Mouse (Mus musculus): ENCODE measurements at regions not wholly inside any gene's neighbourhood (a gene's known extent, or its start where the extent isn't known, plus 50 kb on each side); places are given as distances from the start of the nearest gene placed in this dataset.

DNA sequence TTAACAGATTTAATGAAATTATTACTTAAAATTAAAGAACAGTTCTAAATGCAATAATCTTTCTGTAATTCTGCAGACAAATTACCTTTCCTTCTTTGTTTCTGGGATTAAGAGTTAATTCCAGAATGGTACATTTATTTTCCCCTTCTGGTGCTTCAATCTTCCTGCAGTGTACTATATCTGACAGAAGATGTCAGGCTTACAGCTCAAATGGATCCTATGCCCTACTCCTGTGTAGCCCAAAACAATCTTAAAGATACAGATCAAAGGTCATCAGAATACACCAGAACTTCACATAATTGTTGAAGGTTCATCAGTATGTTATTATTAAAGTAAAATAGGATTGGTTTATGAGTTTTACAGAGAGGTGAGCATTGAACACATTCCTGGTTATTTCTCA, 3901.7 kb downstream of the 9330182O14Rik start:
- no peaks in the 10 kb centered on the region for H3K36me3 ChIP-seq (replicated peaks; ENCODE audit: control insufficient read depth, insufficient read depth)
- no peaks in the 10 kb centered on the region for H3K27me3 ChIP-seq (ENCODE audit: control insufficient read depth, insufficient read depth, low read length)
- ATAC-seq (ENCODE audit: low FRiP score) (peak; percentile 74), DNase-seq (ENCODE audit: low spot score) (peak; percentile 33)
- no peaks in the 10 kb centered on the region for H3K9me3 ChIP-seq (ENCODE audit: control insufficient read depth, low read length)
- H3K4me2 ChIP-seq (replicated peaks), result no peak overlapping the region
- no peak overlapping the region for H3K9ac ChIP-seq
- no peaks in the 10 kb centered on the region for H3K4me1 ChIP-seq (replicated peaks; ENCODE audit: control insufficient read depth, insufficient read depth, low read length)
- H3K27ac ChIP-seq, result no peak overlapping the region
- H3K4me3 ChIP-seq (replicated peaks; ENCODE audit: low read length), result no peak overlapping the region

DNA sequence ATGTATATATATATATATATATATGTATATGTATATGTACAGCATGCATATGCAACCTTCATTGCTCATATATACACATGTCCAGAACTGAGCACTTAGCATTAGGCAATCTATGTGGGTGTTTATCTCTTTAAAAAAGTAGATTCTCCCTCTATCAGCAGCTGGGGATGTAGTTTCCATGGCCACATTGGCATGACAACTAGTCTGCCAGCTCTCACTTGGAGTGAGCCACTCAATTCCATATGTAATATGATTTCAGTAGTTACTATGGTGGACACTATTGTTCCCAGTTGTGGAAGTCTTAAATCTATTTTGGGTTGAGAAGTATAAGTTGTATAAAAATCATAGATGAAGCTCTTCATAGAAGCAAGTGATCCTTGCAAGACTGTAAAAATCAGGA, 3903.7 kb downstream of the 9330182O14Rik start:
- DNase-seq (ENCODE audit: low spot score), result no peak

DNA sequence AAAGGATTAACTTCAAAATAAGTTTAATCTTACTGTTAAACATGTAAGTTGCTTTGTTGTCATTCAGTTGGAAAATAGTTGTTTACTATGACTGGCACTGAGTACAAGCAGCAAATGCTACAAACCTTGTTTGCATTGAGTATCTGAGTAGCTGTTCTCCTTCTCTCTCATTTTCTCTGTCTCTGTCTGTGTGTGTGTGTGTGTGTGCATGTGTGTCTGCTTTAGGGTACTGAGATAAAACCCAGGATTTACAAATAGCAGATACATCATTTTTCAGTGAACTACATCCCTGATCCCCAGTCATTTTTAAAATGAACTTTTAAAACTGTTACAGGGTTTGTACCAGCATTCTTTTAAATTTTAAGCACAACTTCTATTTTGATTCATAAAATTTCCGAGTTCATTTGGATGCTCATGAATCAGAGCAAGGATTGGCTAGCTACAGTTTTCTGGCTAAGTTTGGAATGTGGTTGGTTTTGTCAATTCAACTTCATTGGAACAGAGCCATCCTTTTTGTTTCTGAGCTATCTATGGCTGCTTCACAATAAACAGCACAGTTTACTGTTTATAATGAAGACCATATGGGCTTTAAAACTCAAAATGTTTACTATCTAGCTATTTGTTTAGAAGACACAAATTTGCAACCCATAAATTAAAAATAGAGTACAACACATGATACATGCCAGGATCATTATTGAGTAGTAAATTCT, 3916.6 kb downstream of the 9330182O14Rik start:
- Histone ChIP-seq H3K9ac (no peak overlapping the region), H3K27me3 (ENCODE audit: control insufficient read depth, insufficient read depth, low read length) (no peaks in the 10 kb centered on the region), H3K27ac (no peak overlapping the region), H3K4me3 (replicated peaks; ENCODE audit: low read length) (no peak overlapping the region), H3K4me2 (replicated peaks) (no peak overlapping the region), H3K36me3 (replicated peaks; ENCODE audit: control insufficient read depth, insufficient read depth) (no peaks in the 10 kb centered on the region), H3K9me3 (ENCODE audit: control insufficient read depth, low read length) (no peaks in the 10 kb centered on the region), H3K4me1 (replicated peaks; ENCODE audit: control insufficient read depth, insufficient read depth, low read length) (no peaks in the 10 kb centered on the region)
- no peak for DNase-seq (ENCODE audit: low spot score)
- no peak for ATAC-seq (ENCODE audit: low FRiP score)
- WGBS, result 77% methylated on average over 1 of the region's 1 CpGs

More for the DNA sequence above, 3903.7 kb downstream of the 9330182O14Rik start:
- Histone ChIP-seq H3K9ac (no peak overlapping the region), H3K4me2 (replicated peaks) (no peak overlapping the region), H3K4me1 (replicated peaks; ENCODE audit: control insufficient read depth, insufficient read depth, low read length) (no peaks in the 10 kb centered on the region), H3K27ac (no peak overlapping the region), H3K27me3 (ENCODE audit: control insufficient read depth, insufficient read depth, low read length) (no peaks in the 10 kb centered on the region), H3K9me3 (ENCODE audit: control insufficient read depth, low read length) (no peaks in the 10 kb centered on the region), H3K4me3 (replicated peaks; ENCODE audit: low read length) (no peak overlapping the region), H3K36me3 (replicated peaks; ENCODE audit: control insufficient read depth, insufficient read depth) (no peaks in the 10 kb centered on the region)
- no peak for ATAC-seq (ENCODE audit: low FRiP score)

DNA sequence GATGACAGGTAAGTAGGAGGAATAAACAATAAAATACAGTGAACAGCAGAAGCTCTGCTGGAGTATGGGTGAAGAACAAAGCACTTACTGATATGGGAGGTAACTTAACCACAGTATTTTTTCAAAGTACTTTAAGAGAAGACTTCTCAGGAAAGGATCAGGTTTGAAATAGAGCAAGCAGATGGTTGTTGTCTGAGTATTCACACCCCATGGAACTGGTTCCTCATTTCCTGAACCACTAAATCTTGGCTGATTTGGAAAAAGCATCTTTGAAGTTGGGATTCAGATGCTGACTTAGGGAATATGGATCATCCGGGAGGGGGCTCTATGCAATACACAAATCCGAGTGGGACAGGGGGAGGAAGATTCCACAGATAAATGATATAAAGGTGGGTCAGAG, 3930.7 kb downstream of the 9330182O14Rik start:
- Histone ChIP-seq H3K9ac (no peak overlapping the region), H3K4me1 (replicated peaks; ENCODE audit: control insufficient read depth, insufficient read depth, low read length) (no peaks in the 10 kb centered on the region), H3K4me3 (replicated peaks; ENCODE audit: low read length) (no peak overlapping the region), H3K27ac (no peak overlapping the region), H3K36me3 (replicated peaks; ENCODE audit: control insufficient read depth, insufficient read depth) (no peaks in the 10 kb centered on the region), H3K9me3 (ENCODE audit: control insufficient read depth, low read length) (no peaks in the 10 kb centered on the region), H3K27me3 (ENCODE audit: control insufficient read depth, insufficient read depth, low read length) (no peaks in the 10 kb centered on the region), H3K4me2 (replicated peaks) (no peak overlapping the region)
- WGBS, result 92% methylated on average over 2 of the region's 2 CpGs
- ATAC-seq (ENCODE audit: low FRiP score), result no peak
- DNase-seq (ENCODE audit: low spot score), result no peak

DNA sequence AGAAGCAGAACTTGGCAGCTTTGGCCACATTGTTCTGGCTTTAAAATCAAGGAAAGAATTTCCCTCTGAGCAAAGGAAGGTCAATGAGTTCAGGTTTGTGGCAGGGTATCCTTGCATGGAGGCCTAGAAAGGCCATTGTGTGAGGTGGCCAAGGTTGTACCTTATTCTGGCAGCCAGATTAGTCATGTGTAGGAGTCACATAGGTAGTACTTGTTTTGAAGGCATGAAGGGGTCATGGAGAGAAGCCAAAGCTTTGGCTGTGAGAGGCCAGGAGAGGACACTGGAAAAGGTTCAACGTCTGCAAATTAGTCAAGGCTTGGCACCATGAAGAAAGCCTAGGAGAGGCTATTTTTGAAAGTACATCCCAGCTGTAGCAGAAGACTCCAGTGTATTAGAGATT, 3949.5 kb downstream of the 9330182O14Rik start:
- no peaks in the 10 kb centered on the region for H3K27me3 ChIP-seq (ENCODE audit: control insufficient read depth, insufficient read depth, low read length)
- H3K9ac ChIP-seq, result no peak overlapping the region
- 90% methylated on average over 1 of the region's 1 CpGs for WGBS
- no peak overlapping the region for H3K27ac ChIP-seq
- H3K36me3 ChIP-seq (replicated peaks; ENCODE audit: control insufficient read depth, insufficient read depth), result no peaks in the 10 kb centered on the region
- no peaks in the 10 kb centered on the region for H3K4me1 ChIP-seq (replicated peaks; ENCODE audit: control insufficient read depth, insufficient read depth, low read length)
- DNase-seq (ENCODE audit: low spot score) (no peak), ATAC-seq (ENCODE audit: low FRiP score) (no peak)
- no peak overlapping the region for H3K4me2 ChIP-seq (replicated peaks)
- no peak overlapping the region for H3K4me3 ChIP-seq (replicated peaks; ENCODE audit: low read length)
- H3K9me3 ChIP-seq (ENCODE audit: control insufficient read depth, low read length), result no peaks in the 10 kb centered on the region

DNA sequence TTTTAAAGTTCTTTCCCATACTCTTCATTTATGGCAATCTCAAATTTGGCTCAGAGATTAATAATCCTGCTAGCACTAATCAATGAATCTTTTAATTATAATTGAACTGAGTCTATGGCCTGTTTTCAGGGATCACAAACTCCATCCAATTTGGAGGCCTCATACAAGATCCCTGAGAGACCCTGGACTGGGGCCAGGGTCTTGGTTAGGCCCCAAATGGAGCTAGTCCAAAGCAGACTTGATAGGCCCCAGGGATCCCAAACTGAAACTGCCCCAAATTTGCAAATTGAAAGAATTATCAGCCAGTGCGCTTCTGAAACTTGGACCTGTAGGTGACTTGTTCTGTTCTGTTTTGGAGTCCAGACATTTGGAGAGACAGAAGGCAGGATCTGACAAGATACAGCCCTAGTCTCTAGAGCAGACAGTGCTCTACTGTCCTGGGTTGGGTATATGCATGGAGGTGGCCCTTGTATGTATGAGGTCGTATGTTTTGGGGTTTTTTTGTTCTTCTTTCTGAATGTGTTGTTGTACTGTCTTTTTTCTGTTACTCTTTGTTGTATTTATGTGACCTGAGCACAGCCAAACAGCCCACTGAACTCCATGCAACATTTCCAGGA, 3978.3 kb downstream of the 9330182O14Rik start:
- no peak for ATAC-seq (ENCODE audit: low FRiP score)
- Histone ChIP-seq H3K27ac (no peak overlapping the region), H3K9ac (no peak overlapping the region), H3K4me1 (replicated peaks; ENCODE audit: control insufficient read depth, insufficient read depth, low read length) (no peaks in the 10 kb centered on the region), H3K27me3 (ENCODE audit: control insufficient read depth, insufficient read depth, low read length) (no peaks in the 10 kb centered on the region), H3K9me3 (ENCODE audit: control insufficient read depth, low read length) (no peaks in the 10 kb centered on the region), H3K4me3 (replicated peaks; ENCODE audit: low read length) (no peak overlapping the region), H3K4me2 (replicated peaks) (no peak overlapping the region), H3K36me3 (replicated peaks; ENCODE audit: control insufficient read depth, insufficient read depth) (no peaks in the 10 kb centered on the region)
- no peak for DNase-seq (ENCODE audit: low spot score)
- WGBS, result 78% methylated on average over 2 of the region's 2 CpGs

DNA sequence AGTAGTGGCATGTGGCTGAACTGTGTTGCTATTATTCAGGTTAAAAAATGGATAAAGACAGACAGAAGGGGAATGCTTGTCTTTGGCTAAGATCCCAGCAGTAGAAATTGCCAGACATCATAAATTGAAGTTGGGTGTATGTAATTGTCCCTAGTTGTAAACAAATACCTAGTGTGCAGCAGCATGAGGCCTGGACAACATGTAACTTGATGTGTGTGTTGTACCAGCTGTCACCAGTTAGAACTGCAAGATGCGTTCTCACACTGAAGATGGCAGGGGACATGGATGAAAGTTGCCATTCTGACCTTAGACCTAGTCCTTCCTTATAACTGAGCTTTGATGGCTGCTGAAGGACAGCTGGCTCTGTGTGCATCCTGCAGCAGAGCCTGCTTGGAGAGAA, 4000.0 kb downstream of the 9330182O14Rik start:
- DNase-seq (ENCODE audit: low spot score) (no peak), ATAC-seq (ENCODE audit: low FRiP score) (no peak)
- Histone ChIP-seq H3K9ac (no peak overlapping the region), H3K4me2 (replicated peaks) (no peak overlapping the region), H3K4me3 (replicated peaks; ENCODE audit: low read length) (no peak overlapping the region), H3K27ac (no peak overlapping the region), H3K4me1 (replicated peaks; ENCODE audit: control insufficient read depth, insufficient read depth, low read length) (no peaks in the 10 kb centered on the region), H3K36me3 (replicated peaks; ENCODE audit: control insufficient read depth, insufficient read depth) (no peaks in the 10 kb centered on the region), H3K9me3 (ENCODE audit: control insufficient read depth, low read length) (no peaks in the 10 kb centered on the region), H3K27me3 (ENCODE audit: control insufficient read depth, insufficient read depth, low read length) (no peaks in the 10 kb centered on the region)
- 62% methylated on average over 1 of the region's 1 CpGs for WGBS
